20 mouse cellular contexts compared by ENCODE assay signal in genomic region chr13:31567617-31568294, GRCm38 (mm10). TPM values are rescaled to one million over a fixed set of nuclear protein-coding genes. Genes with fewer than 3 reads are reported as not detected.
DNase-seq lines count a peak whose midpoint lies in the region; ATAC-seq lines count a peak whose summit lies in the region.
"Had no signal": no experiment of that assay in that cellular context is flagged by ENCODE, and none has a peak within 500 bp of the region (broad histone marks: within the 10 kb centered on the region; RNA-seq: fewer than 3 reads in every experiment).

No protein-coding gene starts in this region.

- no peaks in the 10 kb centered on the region for H3K27me3 ChIP-seq in intestine, embryonic 15.5 days (replicated peaks)
- H3K27me3 ChIP-seq in neural tube, embryonic 15.5 days (replicated peaks) = peaks cover 30% of the 10 kb centered on the region

- H3K36me3 ChIP-seq in intestine, embryonic 15.5 days = no peaks in the 10 kb centered on the region
- no peaks in the 10 kb centered on the region for H3K36me3 ChIP-seq in neural tube, embryonic 15.5 days
- H3K36me3 ChIP-seq: embryonic facial prominence, embryonic 12.5 days; heart, embryonic 10.5 days; hindbrain, embryonic 15.5 days; limb, embryonic 13.5 days; lung, embryonic 15.5 days; midbrain, embryonic 12.5 days had no signal

- H3K9ac ChIP-seq in intestine, embryonic 15.5 days = no peak overlapping the region
- no peak overlapping the region for H3K9ac ChIP-seq in neural tube, embryonic 15.5 days (replicated peaks)
- H3K9ac ChIP-seq: embryonic facial prominence, embryonic 12.5 days; hindbrain, embryonic 15.5 days; limb, embryonic 13.5 days; lung, embryonic 15.5 days; midbrain, embryonic 12.5 days had no signal

- DNase-seq in urinary bladder, adult 2 months (ENCODE audit: low spot score) = peak; percentile 22
- DNase-seq in urinary bladder, postnatal 4 days (ENCODE audit: low spot score in 2 of 2) = no peak
- peak; percentile 27 for DNase-seq in Muller cell, postnatal 12 days (ENCODE audit: inconsistent ontology term)
- no peak for DNase-seq in ovary, adult 18-20 months (ENCODE audit: low spot score)
- no peak for DNase-seq in kidney, adult 18-20 months
- DNase-seq: adrenal gland, adult 2 months; cerebellum, postnatal 25 days; kidney, postnatal 14 days; layer of hippocampus, postnatal 36 days had no signal

- no peak overlapping the region for H3K4me2 ChIP-seq in intestine, embryonic 15.5 days (replicated peaks)
- no peak overlapping the region for H3K4me2 ChIP-seq in neural tube, embryonic 15.5 days
- H3K4me2 ChIP-seq: embryonic facial prominence, embryonic 12.5 days; hindbrain, embryonic 15.5 days; limb, embryonic 13.5 days; lung, embryonic 15.5 days; midbrain, embryonic 12.5 days had no signal

- ATAC-seq in intestine, embryonic 15.5 days = peak; percentile 96
- ATAC-seq in neural tube, embryonic 15.5 days (ENCODE audit: low FRiP score) = no peak

- no peak overlapping the region for H3K27ac ChIP-seq in intestine, embryonic 15.5 days
- H3K27ac ChIP-seq in neural tube, embryonic 15.5 days (replicated peaks) = no peak overlapping the region
- H3K27ac ChIP-seq: embryonic facial prominence, embryonic 12.5 days; heart, embryonic 10.5 days; hindbrain, embryonic 15.5 days; limb, embryonic 13.5 days; lung, embryonic 15.5 days; midbrain, embryonic 12.5 days had no signal

- no peaks in the 10 kb centered on the region for H3K9me3 ChIP-seq in intestine, embryonic 15.5 days
- no peaks in the 10 kb centered on the region for H3K9me3 ChIP-seq in neural tube, embryonic 15.5 days (replicated peaks)
- H3K9me3 ChIP-seq: embryonic facial prominence, embryonic 12.5 days; heart, embryonic 10.5 days; hindbrain, embryonic 15.5 days; limb, embryonic 13.5 days; lung, embryonic 15.5 days; midbrain, embryonic 12.5 days had no signal

- no peak overlapping the region for H3K4me3 ChIP-seq in intestine, embryonic 15.5 days (replicated peaks)
- no peak overlapping the region for H3K4me3 ChIP-seq in neural tube, embryonic 15.5 days (replicated peaks)
- H3K4me3 ChIP-seq: embryonic facial prominence, embryonic 12.5 days; heart, embryonic 10.5 days; hindbrain, embryonic 15.5 days; limb, embryonic 13.5 days; lung, embryonic 15.5 days; midbrain, embryonic 12.5 days had no signal

- no peaks in the 10 kb centered on the region; the same call in 1 of the 2 replicates for H3K4me1 ChIP-seq in intestine, embryonic 15.5 days (replicated peaks)
- H3K4me1 ChIP-seq in neural tube, embryonic 15.5 days = no peaks in the 10 kb centered on the region
- H3K4me1 ChIP-seq: hindbrain, embryonic 15.5 days; midbrain, embryonic 12.5 days had no signal

- 77% methylated on average over 6 of the region's 6 CpGs for WGBS in intestine, embryonic 15.5 days
- WGBS in neural tube, embryonic 15.5 days = 93% methylated on average over 6 of the region's 6 CpGs

RNA-seq across cellular contexts. Expression of gene A530084C06Rik, which starts 8.6 kb away (rescaled TPM):
- polyA plus RNA-seq in urinary bladder, adult 2 months (2012; rRNA removed) = 0.96 and 1.1 TPM in 2 replicates
- polyA plus RNA-seq in intestine, embryonic 15.5 days (2015; fragmentation: Nextera tagmentation; extraction: Ambion mirVana) = not detected in 2 replicates
- not detected in 2 replicates for polyA plus RNA-seq in neural tube, embryonic 15.5 days (2015; fragmentation: Nextera tagmentation; extraction: Ambion mirVana)
- polyA plus RNA-seq: embryonic facial prominence, embryonic 12.5 days; forebrain, embryonic 11.5 days; heart, embryonic 10.5 days; hindbrain, embryonic 15.5 days; limb, embryonic 13.5 days; lung, embryonic 15.5 days; midbrain, embryonic 12.5 days; neural tube, embryonic 14.5 days; thymus, postnatal 0 days had no signal

RNA-seq across cellular contexts. Expression of gene Foxq1, which starts 11.8 kb away (rescaled TPM):
- polyA plus RNA-seq in urinary bladder, adult 2 months (2012; rRNA removed) = 118 and 159 TPM in 2 replicates
- 2.0 and 2.1 TPM in 2 replicates for polyA plus RNA-seq in intestine, embryonic 15.5 days (2015; fragmentation: Nextera tagmentation; extraction: Ambion mirVana)
- 1.9 and 2.2 TPM in 2 replicates for polyA plus RNA-seq in neural tube, embryonic 15.5 days (2015; fragmentation: Nextera tagmentation; extraction: Ambion mirVana)

RNA-seq across cellular contexts. Expression of gene Foxf2, which starts 57.9 kb away (rescaled TPM):
- polyA plus RNA-seq in urinary bladder, adult 2 months (2012; rRNA removed) = 14.1 and 15.0 TPM in 2 replicates
- polyA plus RNA-seq in intestine, embryonic 15.5 days (2015; fragmentation: Nextera tagmentation; extraction: Ambion mirVana) = 17.7 and 20.1 TPM in 2 replicates
- polyA plus RNA-seq in neural tube, embryonic 15.5 days (2015; fragmentation: Nextera tagmentation; extraction: Ambion mirVana) = 4.5 and 6.3 TPM in 2 replicates
- polyA plus RNA-seq: adrenal gland, adult 2 months; thymus, postnatal 0 days had no signal

Comparison
In these comparisons a context has a peak if more than half of its experiments do, and no peak if none do; other contexts are left out.
1. DNase-seq: peak in urinary bladder, adult 2 months (single experiment) and Muller cell, postnatal 12 days (single experiment); none in urinary bladder, postnatal 4 days (0 of 2), ovary, adult 18-20 months (single experiment) and kidney, adult 18-20 months (single experiment).
2. RNA of gene Foxq1, which starts 11.8 kb away (polyA plus RNA-seq): 118 to 159 TPM in urinary bladder, adult 2 months; 1.9 to 2.2 TPM in neural tube, embryonic 15.5 days and 2.0 to 2.1 TPM in intestine, embryonic 15.5 days; every median in the first group is over 10 times any median in the second.